Mouse (Mus musculus): Measurements from ENCODE around the gene Rtl9. TPM values are rescaled to one million over a fixed set of nuclear protein-coding genes. Genes with fewer than 3 reads are reported as not detected.

Gene Rtl9
- 0.12 and 0.17 TPM in 2 replicates for polyA plus RNA-seq (2016; fragmentation: Nextera tagmentation; extraction: Ambion mirVana)

GRCm38 (mm10) chrX:143099044-143099754 lies at the start of gene Rtl9:
TSS of gene Rtl9 (plus strand) at chrX:143099594.
- H3K27me3 ChIP-seq (ENCODE audit: insufficient read depth, poor library complexity, severe bottlenecking), result peaks cover 17% of the 10 kb centered on the region
- WGBS, result 90% methylated on average over 1 of the region's 1 CpGs
- no peaks in the 10 kb centered on the region for H3K4me1 ChIP-seq (replicated peaks)
- H3K9me3 ChIP-seq, result no peaks in the 10 kb centered on the region
- DNase-seq (ENCODE audit: low spot score), result no peak
- no peak within 1 kb of the TSS for H3K27ac ChIP-seq
- H3K4me3 ChIP-seq, result no peak within 1 kb of the TSS
- H3K36me3 ChIP-seq, result no peaks in the 10 kb centered on the region

DNA sequence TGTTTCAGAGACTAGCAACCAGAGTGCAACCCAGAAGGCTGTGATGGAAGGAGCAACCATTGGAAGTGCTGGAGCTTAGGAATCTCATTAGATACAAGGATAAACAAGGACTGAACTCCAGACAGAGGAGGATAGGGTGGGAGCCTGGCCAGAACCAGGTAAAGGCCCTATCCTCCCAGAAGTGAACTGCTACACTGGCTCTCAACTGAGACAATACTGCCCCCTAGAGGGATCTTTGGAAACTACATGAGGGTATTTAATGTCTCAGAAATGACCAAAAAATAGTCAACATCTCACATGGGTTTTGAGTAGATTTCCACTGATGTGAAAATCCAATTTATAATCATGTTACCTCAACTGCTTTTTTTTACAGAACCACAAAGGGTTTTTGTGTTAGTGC lies 47.9 kb upstream of the Rtl9 start:
- H3K4me3 ChIP-seq, result no peak overlapping the region
- H3K27ac ChIP-seq, result no peak overlapping the region
- DNase-seq (ENCODE audit: low spot score), result no peak
- H3K27me3 ChIP-seq (ENCODE audit: insufficient read depth, poor library complexity, severe bottlenecking), result peaks cover 49% of the 10 kb centered on the region
- H3K9me3 ChIP-seq, result no peaks in the 10 kb centered on the region
- no peaks in the 10 kb centered on the region for H3K36me3 ChIP-seq
- no peaks in the 10 kb centered on the region for H3K4me1 ChIP-seq (replicated peaks)

GRCm38 (mm10) chrX:143051921-143052320 lies 47.5 kb upstream of the Rtl9 start:
- no peak for DNase-seq (ENCODE audit: low spot score)
- Histone ChIP-seq H3K27me3 (ENCODE audit: insufficient read depth, poor library complexity, severe bottlenecking) (peaks cover 47% of the 10 kb centered on the region), H3K9me3 (no peaks in the 10 kb centered on the region), H3K27ac (no peak overlapping the region), H3K36me3 (no peaks in the 10 kb centered on the region), H3K4me3 (no peak overlapping the region), H3K4me1 (replicated peaks) (no peaks in the 10 kb centered on the region)
- WGBS, result 74% methylated on average over 4 of the region's 4 CpGs

- Histone ChIP-seq H3K9me3 (no peaks in the 10 kb centered on the region), H3K27me3 (ENCODE audit: insufficient read depth, poor library complexity, severe bottlenecking) (peaks cover 55% of the 10 kb centered on the region), H3K4me3 (peak overlapping the region; percentile 32; the same call in 1 of the 2 replicates), H3K27ac (no peak overlapping the region), H3K4me1 (replicated peaks) (no peaks in the 10 kb centered on the region), H3K36me3 (no peaks in the 10 kb centered on the region)
- DNase-seq (ENCODE audit: low spot score), result peak; percentile 76
- WGBS, result 15% methylated on average over 12 of the region's 12 CpGs
These were observed 40.6 kb upstream of the Rtl9 start for GRCm38 (mm10) chrX:143058829-143059228.

DNA sequence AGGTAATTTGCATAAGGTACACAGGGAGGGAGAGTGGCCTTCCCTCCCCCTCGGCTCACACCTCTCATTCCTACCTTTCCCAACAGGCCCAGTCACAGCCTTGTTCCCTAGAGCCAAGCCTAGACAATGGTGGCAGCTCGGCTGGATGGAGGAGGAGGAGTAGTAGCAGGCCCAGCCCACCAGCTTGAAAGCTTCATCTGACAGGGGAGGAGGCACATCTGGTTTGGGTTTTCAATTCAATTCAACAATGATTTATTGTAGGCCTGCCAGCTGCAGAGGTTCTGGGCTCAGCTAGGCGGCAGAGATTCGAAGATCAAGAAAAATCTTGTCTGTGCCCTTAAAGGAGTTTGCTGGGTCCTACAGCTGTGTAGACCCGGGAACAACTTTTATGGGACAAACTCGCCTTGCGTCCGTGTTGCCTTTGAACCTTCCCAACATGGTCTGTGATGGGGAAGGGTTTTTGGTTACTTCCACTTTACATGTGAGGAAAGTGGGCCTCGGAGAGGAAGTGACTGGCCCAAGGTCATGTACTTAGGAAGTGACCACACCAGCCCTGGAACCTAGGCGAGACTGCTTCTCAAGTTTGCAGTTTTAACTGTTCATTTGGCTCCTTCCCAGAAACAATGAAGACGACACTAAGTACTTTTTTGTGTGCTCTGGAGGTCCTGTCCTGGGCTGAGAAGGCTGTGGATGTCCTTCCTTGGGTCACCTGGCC lies 36.6 kb upstream of the Rtl9 start:
- no peak overlapping the region for H3K4me3 ChIP-seq
- no peaks in the 10 kb centered on the region for H3K4me1 ChIP-seq (replicated peaks)
- no peak overlapping the region for H3K27ac ChIP-seq
- WGBS, result 72% methylated on average over 11 of the region's 11 CpGs
- no peak for DNase-seq (ENCODE audit: low spot score)
- peaks cover 76% of the 10 kb centered on the region for H3K27me3 ChIP-seq (ENCODE audit: insufficient read depth, poor library complexity, severe bottlenecking)
- H3K9me3 ChIP-seq, result no peaks in the 10 kb centered on the region
- H3K36me3 ChIP-seq, result no peaks in the 10 kb centered on the region

DNA sequence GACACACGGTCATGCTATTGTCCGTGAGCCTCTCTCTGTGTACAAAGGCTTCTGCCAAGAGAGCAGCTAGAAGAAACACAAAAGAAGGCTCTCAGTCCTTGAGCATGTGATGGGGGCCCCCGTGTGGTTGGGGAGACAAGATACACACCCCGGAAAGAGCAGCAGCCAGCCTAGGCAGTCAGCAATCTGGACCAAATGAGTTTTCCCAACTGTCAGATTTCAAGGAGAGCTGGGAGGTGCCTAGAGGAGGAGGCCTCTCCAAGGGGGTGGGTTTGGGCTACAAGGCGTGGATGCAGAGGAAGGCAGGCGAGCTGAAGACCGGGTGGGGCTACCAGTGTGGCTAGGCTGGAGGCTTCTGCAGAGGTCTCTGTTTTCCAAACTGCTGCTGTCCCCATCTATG lies 35.6 kb upstream of the Rtl9 start:
- H3K9me3 ChIP-seq, result no peaks in the 10 kb centered on the region
- no peaks in the 10 kb centered on the region for H3K36me3 ChIP-seq
- no peak overlapping the region for H3K4me3 ChIP-seq
- H3K27ac ChIP-seq, result no peak overlapping the region
- no peak for DNase-seq (ENCODE audit: low spot score)
- WGBS, result 57% methylated on average over 7 of the region's 7 CpGs
- H3K4me1 ChIP-seq (replicated peaks), result no peaks in the 10 kb centered on the region
- H3K27me3 ChIP-seq (ENCODE audit: insufficient read depth, poor library complexity, severe bottlenecking), result peaks cover 77% of the 10 kb centered on the region

GRCm38 (mm10) chrX:143064288-143064687 lies 35.1 kb upstream of the Rtl9 start:
- H3K36me3 ChIP-seq, result no peaks in the 10 kb centered on the region
- no peak overlapping the region for H3K27ac ChIP-seq
- 77% methylated on average over 9 of the region's 9 CpGs for WGBS
- H3K4me3 ChIP-seq, result no peak overlapping the region
- H3K9me3 ChIP-seq, result no peaks in the 10 kb centered on the region
- H3K4me1 ChIP-seq (replicated peaks), result no peaks in the 10 kb centered on the region
- no peak for DNase-seq (ENCODE audit: low spot score)
- peaks cover 73% of the 10 kb centered on the region for H3K27me3 ChIP-seq (ENCODE audit: insufficient read depth, poor library complexity, severe bottlenecking)

DNA sequence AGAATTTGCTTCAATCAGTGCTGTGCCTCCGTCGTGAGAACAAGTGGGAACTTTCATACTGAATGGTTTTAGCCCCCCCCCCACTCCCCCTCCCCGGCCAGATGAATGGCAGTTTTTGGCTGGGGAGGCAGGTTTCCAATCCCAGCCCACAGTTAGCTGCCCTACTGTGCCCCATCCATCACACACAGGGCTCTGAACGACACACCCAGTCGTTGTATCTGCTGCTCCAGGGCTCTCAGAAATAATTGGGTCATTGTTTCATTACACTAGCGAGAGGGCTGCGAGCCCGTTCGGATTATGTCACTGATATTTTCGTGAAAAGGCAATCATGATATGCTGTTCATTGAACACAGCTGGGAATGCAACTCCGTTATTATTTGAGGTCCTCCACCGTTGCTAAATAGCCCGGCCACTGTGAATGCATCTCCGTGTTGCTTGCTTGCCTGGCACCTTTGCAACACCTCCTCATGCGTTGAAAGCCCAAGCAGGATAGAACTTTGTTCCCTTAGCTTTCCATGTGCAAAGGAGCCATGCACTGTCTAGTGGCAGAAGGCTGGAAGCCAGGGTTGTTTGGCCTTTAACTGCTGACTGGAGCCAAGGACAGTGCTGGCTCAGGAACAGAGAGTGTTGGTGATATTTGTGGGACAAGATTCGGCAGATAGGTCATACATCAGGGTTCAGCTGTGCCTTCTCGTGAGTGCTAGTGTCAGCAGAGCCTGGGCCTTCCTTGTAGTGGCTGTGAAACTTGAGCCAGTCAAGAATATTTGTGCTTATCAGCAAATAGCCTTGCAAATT lies 32.9 kb upstream of the Rtl9 start:
- H3K9me3 ChIP-seq, result no peaks in the 10 kb centered on the region
- peaks cover 68% of the 10 kb centered on the region for H3K27me3 ChIP-seq (ENCODE audit: insufficient read depth, poor library complexity, severe bottlenecking)
- no peak overlapping the region for H3K27ac ChIP-seq
- no peak overlapping the region for H3K4me3 ChIP-seq
- 61% methylated on average over 17 of the region's 17 CpGs for WGBS
- H3K36me3 ChIP-seq, result no peaks in the 10 kb centered on the region
- H3K4me1 ChIP-seq (replicated peaks), result no peaks in the 10 kb centered on the region
- DNase-seq (ENCODE audit: low spot score), result no peak

DNA sequence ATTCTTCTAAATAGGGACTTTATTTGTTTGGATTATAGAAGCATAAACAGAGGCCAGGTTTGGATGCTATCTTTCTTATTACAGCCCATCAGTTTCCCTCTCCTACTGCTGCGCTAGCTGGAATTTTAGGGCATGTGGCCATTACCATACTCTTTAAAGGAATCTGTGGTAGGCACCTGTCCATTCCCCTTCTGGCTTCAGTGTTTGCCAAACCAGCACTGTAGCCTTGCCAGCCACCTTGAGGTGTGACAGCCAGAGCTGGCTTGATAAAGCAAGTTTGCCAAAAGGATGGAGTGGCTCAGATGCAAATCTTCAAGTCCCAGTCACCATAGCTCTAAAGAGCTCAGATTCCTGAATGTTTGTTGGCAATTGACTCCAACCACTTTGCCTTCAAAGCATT lies 32.3 kb upstream of the Rtl9 start:
- no peak for DNase-seq (ENCODE audit: low spot score)
- Histone ChIP-seq H3K27me3 (ENCODE audit: insufficient read depth, poor library complexity, severe bottlenecking) (peaks cover 73% of the 10 kb centered on the region), H3K36me3 (no peaks in the 10 kb centered on the region), H3K4me1 (replicated peaks) (no peaks in the 10 kb centered on the region), H3K27ac (no peak overlapping the region), H3K4me3 (no peak overlapping the region), H3K9me3 (no peaks in the 10 kb centered on the region)
- WGBS, result 100% methylated on average over 1 of the region's 1 CpGs

DNA sequence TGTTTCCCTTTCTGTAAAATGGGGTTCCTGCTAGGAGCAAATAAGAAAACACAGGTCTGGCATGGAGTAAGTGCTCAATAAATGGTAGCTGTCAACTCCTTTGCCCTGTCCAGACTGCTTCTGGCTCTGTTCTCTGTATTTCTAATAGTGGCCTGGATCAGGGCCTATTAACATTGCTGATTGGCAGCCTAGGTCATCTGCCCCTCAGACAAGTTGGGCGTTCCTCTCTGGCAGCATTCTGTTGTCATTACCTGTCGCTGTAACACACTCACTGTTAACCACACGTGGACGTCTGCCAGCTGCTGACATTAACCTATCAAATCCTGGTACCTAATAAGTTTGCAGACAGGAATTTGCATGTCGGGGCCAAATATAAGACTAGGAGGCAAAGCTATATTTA lies 31.8 kb upstream of the Rtl9 start:
- H3K36me3 ChIP-seq, result no peaks in the 10 kb centered on the region
- H3K27me3 ChIP-seq (ENCODE audit: insufficient read depth, poor library complexity, severe bottlenecking), result peaks cover 74% of the 10 kb centered on the region
- no peaks in the 10 kb centered on the region for H3K4me1 ChIP-seq (replicated peaks)
- H3K9me3 ChIP-seq, result no peaks in the 10 kb centered on the region
- no peak overlapping the region for H3K4me3 ChIP-seq
- whole genome bisulfite sequencing, result 75% methylated on average over 5 of the region's 5 CpGs
- H3K27ac ChIP-seq, result no peak overlapping the region
- DNase-seq (ENCODE audit: low spot score), result no peak

DNA sequence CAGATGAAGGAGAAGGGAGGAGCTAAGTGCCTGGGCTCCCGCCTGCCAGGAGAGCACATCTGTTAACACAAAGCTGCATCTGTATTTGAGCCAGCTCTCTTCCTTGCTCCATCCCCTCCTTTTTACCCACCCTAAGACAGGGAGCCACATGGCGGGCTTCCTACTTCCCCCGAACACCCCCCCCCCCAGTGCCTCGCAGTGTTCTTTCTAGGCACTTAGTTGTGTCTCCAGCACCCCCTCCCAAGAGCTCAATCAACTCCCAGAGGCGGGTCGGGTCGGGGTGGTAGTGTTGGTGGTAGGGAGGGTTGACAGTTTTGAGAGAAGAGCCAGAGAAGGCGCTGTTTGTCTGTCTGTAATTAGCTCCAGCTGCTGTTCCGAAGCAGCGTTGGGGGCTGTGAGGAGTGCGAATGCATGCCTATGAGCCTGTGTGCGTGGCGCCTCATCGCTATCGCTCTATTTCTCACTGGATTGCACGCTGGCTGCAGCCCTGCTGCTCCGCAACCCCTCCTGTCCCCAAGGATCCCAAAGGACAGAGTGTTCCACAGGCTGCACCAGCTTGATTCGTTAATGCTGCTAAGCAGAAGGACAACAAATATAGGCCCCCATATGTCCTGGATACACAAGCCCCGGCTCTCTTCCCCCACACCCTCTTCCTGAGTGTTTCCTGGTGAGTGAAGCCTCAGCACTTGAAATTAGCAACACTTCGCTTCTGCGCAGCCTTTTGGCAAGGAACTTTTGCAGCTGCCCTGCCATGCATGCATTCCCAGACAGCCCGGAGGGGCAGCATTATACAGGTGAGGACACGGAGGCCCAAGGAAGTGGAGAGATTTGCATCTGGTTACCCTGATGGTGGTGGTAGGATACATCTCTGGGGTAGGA lies 18.7 kb upstream of the Rtl9 start:
- peaks cover 87% of the 10 kb centered on the region for H3K27me3 ChIP-seq (ENCODE audit: insufficient read depth, poor library complexity, severe bottlenecking)
- H3K9me3 ChIP-seq, result no peaks in the 10 kb centered on the region
- 0 out of 2 replicates have a peak, but pooled peaks cover 8% of the 10 kb centered on the region for H3K4me1 ChIP-seq (replicated peaks)
- peak overlapping the region; percentile 45 for H3K4me3 ChIP-seq
- 17% methylated on average over 23 of the region's 23 CpGs for WGBS
- peak; percentile 41 for DNase-seq (ENCODE audit: low spot score)
- H3K27ac ChIP-seq, result peak overlapping the region; percentile 53; the same call in 1 of the 2 replicates
- no peaks in the 10 kb centered on the region for H3K36me3 ChIP-seq

GRCm38 (mm10) chrX:143082732-143083131 lies 16.7 kb upstream of the Rtl9 start:
- H3K4me3 ChIP-seq, result no peak overlapping the region
- 46% methylated on average over 1 of the region's 1 CpGs for whole genome bisulfite sequencing
- H3K27me3 ChIP-seq (ENCODE audit: insufficient read depth, poor library complexity, severe bottlenecking), result peaks cover 89% of the 10 kb centered on the region

More at GRCm38 (mm10) chrX:143082732-143083131, 16.7 kb upstream of the Rtl9 start:
- Histone ChIP-seq H3K36me3 (no peaks in the 10 kb centered on the region), H3K27ac (no peak overlapping the region), H3K4me1 (replicated peaks) (0 out of 2 replicates have a peak, but pooled peaks cover 8% of the 10 kb centered on the region), H3K9me3 (no peaks in the 10 kb centered on the region)
- no peak for DNase-seq (ENCODE audit: low spot score)

Data from hindbrain, embryonic 10.5 days (tissue).